Mouse (Mus musculus) small intestine, adult 2 months (tissue): ENCODE measurements around the gene Nuak1. TPM values are rescaled to one million over a fixed set of nuclear protein-coding genes. Genes with fewer than 3 reads are reported as not detected.

Source experiments
- H3K27ac ChIP-seq: fragments of 200-500 bp; 2 replicates; pipeline ENCODE4 v1.5.1; 2012; ENCODE audit warnings: low read depth, low read length, control low read depth, inconsistent platforms; ENCODE audit not compliant: insufficient read depth
- H3K27me3 ChIP-seq: fragments of 200-500 bp; 2 replicates; pipeline ENCODE4 v1.6.1; 2012; ENCODE audit warnings: mild to moderate bottlenecking, moderate library complexity, low read length, inconsistent platforms; ENCODE audit not compliant: control insufficient read depth, insufficient read depth
- H3K36me3 ChIP-seq: fragments of 200-500 bp; 2 replicates; pipeline ENCODE4 v1.6.1; 2012; ENCODE audit warnings: mild to moderate bottlenecking, low read length, control low read depth, inconsistent platforms; ENCODE audit not compliant: control insufficient read depth, insufficient read depth
- H3K4me1 ChIP-seq: fragments of 200-500 bp; 2 replicates; pipeline ENCODE4 v1.6.1; 2012; ENCODE audit warnings: low read length, inconsistent platforms, mixed read lengths; ENCODE audit not compliant: control insufficient read depth, insufficient read depth, insufficient read length
- H3K4me3 ChIP-seq: fragments of 200-500 bp; 2 replicates; pipeline ENCODE4 v1.5.1; 2012; ENCODE audit warnings: low read depth, mild to moderate bottlenecking, control low read depth, inconsistent platforms, low read length, moderate library complexity
- CTCF ChIP-seq: fragments of 200-500 bp; IDR thresholded peaks from 2 replicates; pipeline ENCODE4 v1.5.1; 2012; ENCODE audit warnings: low read depth, mild to moderate bottlenecking, control low read depth, inconsistent platforms, low read length, moderate library complexity, mixed read lengths; ENCODE audit not compliant: insufficient replicate concordance, insufficient read length; ENCODE audit errors: extremely low read depth
- POLR2A ChIP-seq: fragments of 200-500 bp; IDR thresholded peaks from 2 replicates; pipeline ENCODE4 v1.6.1; 2012; ENCODE audit warnings: low read depth, mild to moderate bottlenecking, control low read depth, inconsistent platforms, low read length, moderate library complexity
- WGBS: fragments of 180-500 bp; shearing (Covaris S2); methylation state at CpG from one replicate; pipeline ENCODE4 v1.1.7; 2018; 5-methylcytosine and 5-hydroxymethylcytosine counted together
- polyA plus RNA-seq: library from polyadenylated mRNA; depleted of rRNA; stranded (reverse); fragments of >200 nt; gene quantifications from 2 replicates; pipeline ENCODE4 v1.2.3, GENCODE M21; 2012

Nuak1 gene
- polyA plus RNA-seq, 1 experiment, result 2.7 TPM

GRCm38 (mm10) chr10:84458094-84458493, 17.7 kb upstream of the Nuak1 start:
- H3K36me3 ChIP-seq, result no peaks in the 10 kb centered on the region
- no peak overlapping the region for H3K4me3 ChIP-seq
- H3K4me1 ChIP-seq, result peaks cover 2% of the 10 kb centered on the region; the same call in 1 of the 2 replicates
- TF ChIP-seq POLR2A (no peak), CTCF (no peak)
- 0 out of 2 replicates have a peak, but pooled peaks cover 4% of the 10 kb centered on the region for H3K27me3 ChIP-seq
- WGBS, result 53% methylated on average over 5 of the region's 5 CpGs
- H3K27ac ChIP-seq, result no peak overlapping the region

- H3K4me1 ChIP-seq, result peaks cover 2% of the 10 kb centered on the region; the same call in 1 of the 2 replicates
- TF ChIP-seq POLR2A (no peak), CTCF (no peak)
- 0 out of 2 replicates have a peak, but pooled peaks cover 4% of the 10 kb centered on the region for H3K27me3 ChIP-seq
- H3K27ac ChIP-seq, result no peak overlapping the region
- H3K4me3 ChIP-seq, result no peak overlapping the region; the same call in 1 of the 2 replicates
- H3K36me3 ChIP-seq, result no peaks in the 10 kb centered on the region
- 47% methylated on average over 9 of the region's 9 CpGs for WGBS
Observed at GRCm38 (mm10) chr10:84457539-84457938, 17.1 kb upstream of the Nuak1 start.

DNA sequence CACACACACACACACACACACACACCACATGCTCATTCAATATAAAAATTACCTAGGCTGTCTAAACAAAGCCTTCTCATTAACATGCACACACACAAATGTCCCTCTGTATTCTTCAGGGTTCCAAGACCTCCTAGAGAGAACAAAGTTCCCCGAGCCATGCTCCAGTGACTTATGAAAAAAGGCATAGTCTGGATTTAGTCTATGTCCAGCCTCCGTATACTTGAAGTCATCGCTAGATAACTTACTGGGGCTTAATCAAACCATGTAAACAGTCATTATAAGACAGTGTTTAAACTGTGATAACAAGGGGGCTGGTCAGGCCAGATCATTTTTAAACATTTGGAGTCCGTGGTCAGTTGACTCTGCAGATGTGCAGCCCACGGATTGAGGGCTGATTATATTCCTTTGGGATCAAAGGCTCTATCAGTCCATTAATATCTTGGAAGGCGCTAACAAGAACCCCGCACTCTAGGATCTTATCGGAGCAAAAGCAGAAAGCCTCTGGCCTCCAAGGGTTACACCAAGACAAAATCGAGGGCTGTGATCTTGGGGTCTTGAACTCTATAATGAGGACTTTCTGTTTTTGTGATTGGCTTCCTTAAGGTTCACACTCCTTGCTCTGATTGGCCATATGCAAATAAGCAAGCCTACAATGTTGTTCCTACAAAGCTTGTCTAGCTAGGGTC, 16.4 kb upstream of the Nuak1 start:
- Histone ChIP-seq H3K27me3 (0 out of 2 replicates have a peak, but pooled peaks cover 4% of the 10 kb centered on the region), H3K27ac (no peak overlapping the region), H3K36me3 (no peaks in the 10 kb centered on the region), H3K4me3 (no peak overlapping the region), H3K4me1 (peaks cover 2% of the 10 kb centered on the region; the same call in 1 of the 2 replicates)
- WGBS, result 57% methylated on average over 9 of the region's 9 CpGs
- no peak for TF ChIP-seq POLR2A
- no peak for TF ChIP-seq CTCF

DNA sequence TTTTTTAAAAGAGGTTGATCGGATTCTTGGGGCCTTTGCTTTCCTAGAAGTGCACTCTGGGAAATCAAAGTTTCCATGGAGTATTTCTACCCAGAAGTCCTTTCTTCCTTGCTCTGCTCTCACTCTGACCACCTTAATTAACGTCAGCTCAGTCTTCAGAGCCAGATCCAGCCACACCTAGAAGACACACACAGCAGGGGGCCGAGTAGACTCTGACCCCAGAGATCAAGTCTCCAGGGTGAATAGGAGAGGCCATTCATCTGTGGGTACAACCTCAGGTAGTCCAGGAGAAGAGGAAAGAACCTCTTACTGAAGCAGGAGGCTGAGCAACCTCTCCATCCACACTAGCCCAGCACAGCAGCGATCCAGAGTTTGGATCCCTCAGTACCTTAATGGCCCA, 11.5 kb upstream of the Nuak1 start:
- H3K36me3 ChIP-seq, result no peaks in the 10 kb centered on the region
- TF ChIP-seq CTCF (no peak), POLR2A (no peak)
- H3K4me1 ChIP-seq, result no peaks in the 10 kb centered on the region
- WGBS, result 45% methylated on average over 4 of the region's 4 CpGs
- H3K27ac ChIP-seq, result no peak overlapping the region
- 0 out of 2 replicates have a peak, but pooled peaks cover 7% of the 10 kb centered on the region for H3K27me3 ChIP-seq
- no peak overlapping the region for H3K4me3 ChIP-seq

- TF ChIP-seq POLR2A (no peak), CTCF (peak; percentile 74; the same call in 1 of the 2 replicates)
- WGBS, result 4% methylated on average over 10 of the region's 10 CpGs
- no peak overlapping the region for H3K27ac ChIP-seq
- 0 out of 2 replicates have a peak, but pooled peaks cover 3% of the 10 kb centered on the region for H3K27me3 ChIP-seq
- no peak overlapping the region for H3K4me3 ChIP-seq
- no peaks in the 10 kb centered on the region for H3K4me1 ChIP-seq
- no peaks in the 10 kb centered on the region for H3K36me3 ChIP-seq
Observed at GRCm38 (mm10) chr10:84450654-84451053, 10.3 kb upstream of the Nuak1 start.

DNA sequence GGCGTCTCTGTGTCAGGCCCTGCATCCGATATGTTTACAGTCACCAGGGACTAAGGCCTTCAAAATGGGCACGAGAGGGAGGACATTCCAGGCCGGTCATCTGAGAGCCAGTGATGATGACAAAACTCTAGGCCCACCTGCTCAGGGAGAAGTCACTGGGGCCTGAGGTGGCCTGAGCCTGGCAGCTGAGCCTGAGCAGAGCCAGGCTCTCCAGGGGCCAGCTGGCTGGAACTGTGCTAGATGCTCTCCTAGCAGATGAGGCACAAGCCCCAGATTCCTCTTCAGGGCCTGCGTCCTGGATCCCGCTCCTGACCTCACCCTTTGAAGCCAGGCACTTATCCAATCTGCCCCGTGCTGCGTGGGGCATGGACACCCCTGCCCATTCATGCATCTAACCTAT, 9.3 kb upstream of the Nuak1 start:
- Histone ChIP-seq H3K27me3 (0 out of 2 replicates have a peak, but pooled peaks cover 3% of the 10 kb centered on the region), H3K4me1 (no peaks in the 10 kb centered on the region), H3K36me3 (no peaks in the 10 kb centered on the region), H3K4me3 (no peak overlapping the region), H3K27ac (no peak overlapping the region)
- TF ChIP-seq CTCF (no peak), POLR2A (no peak)
- WGBS, result 86% methylated on average over 8 of the region's 8 CpGs

GRCm38 (mm10) chr10:84447411-84447821, 7.0 kb upstream of the Nuak1 start:
- Histone ChIP-seq H3K4me1 (no peaks in the 10 kb centered on the region), H3K27me3 (0 out of 2 replicates have a peak, but pooled peaks cover 3% of the 10 kb centered on the region), H3K27ac (no peak overlapping the region), H3K4me3 (no peak overlapping the region), H3K36me3 (no peaks in the 10 kb centered on the region)
- 45% methylated on average over 8 of the region's 8 CpGs for WGBS
- TF ChIP-seq POLR2A, result no peak

- Histone ChIP-seq H3K27me3 (0 out of 2 replicates have a peak, but pooled peaks cover 3% of the 10 kb centered on the region), H3K4me1 (no peaks in the 10 kb centered on the region), H3K36me3 (no peaks in the 10 kb centered on the region), H3K4me3 (no peak overlapping the region), H3K27ac (no peak overlapping the region)
- WGBS, result 84% methylated on average over 6 of the region's 6 CpGs
- TF ChIP-seq CTCF (no peak), POLR2A (no peak)
Observed at GRCm38 (mm10) chr10:84446661-84447060, 6.3 kb upstream of the Nuak1 start.
